Mouse (Mus musculus) bone marrow macrophage, adult 2 months (primary cell): ENCODE measurements around the gene C130074G19Rik.

Source experiments
- CTCF ChIP-seq: IDR thresholded peaks from 2 replicates; pipeline ENCODE4 v1.5.1; 2012; ENCODE audit warnings: low read depth, mild to moderate bottlenecking, low read length, moderate library complexity
- POLR2A ChIP-seq: IDR thresholded peaks from 2 replicates; pipeline ENCODE4 v1.6.1; 2012; ENCODE audit warnings: mild to moderate bottlenecking, low read depth, low read length, borderline replicate concordance

DNA sequence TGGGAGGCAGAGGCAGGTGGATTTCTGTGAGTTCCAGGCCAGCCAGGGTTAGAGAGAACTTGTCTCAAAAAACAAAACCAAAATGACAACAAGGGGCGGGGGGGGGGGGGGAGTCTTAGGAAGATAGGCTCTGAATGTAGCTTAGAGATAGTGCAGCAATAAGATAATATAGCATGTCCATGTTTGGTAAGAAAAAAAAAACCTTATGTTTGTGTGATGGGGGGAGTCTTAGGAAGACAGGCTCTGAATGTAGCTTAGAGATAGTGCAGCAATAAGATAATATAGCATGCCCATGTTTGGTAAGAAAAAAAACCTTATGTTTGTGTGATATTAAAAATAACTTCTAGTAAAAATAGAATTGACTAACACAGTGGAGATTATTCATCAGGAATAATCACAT, 45.4 kb upstream of the C130074G19Rik start:
- TF ChIP-seq CTCF (no peak), POLR2A (no peak)
